Mouse (Mus musculus) stomach, embryonic 14.5 days (tissue): ENCODE data around the gene Fcrl6. TPM values are rescaled to one million over a fixed set of nuclear protein-coding genes. Genes with fewer than 3 reads are reported as not detected.

Experiments used
- ATAC-seq: fragments of 200-750 bp; cut with Nextera tagmentation; 2 replicates; pipeline ENCODE4 v1.8.0; 2017; ENCODE audit warnings: low read depth, moderate TSS enrichment; ENCODE audit not compliant: insufficient number of reproducible peaks, insufficient read depth, low FRiP score
- H3K27ac ChIP-seq: fragments of 300-500 bp; sonication (generic); 2 replicates; pipeline ENCODE4 v1.5.1; 2014; ENCODE audit warnings: mild to moderate bottlenecking, low read length, moderate library complexity, mixed read lengths
- H3K27me3 ChIP-seq: fragments of 300-500 bp; sonication (generic); 2 replicates; pipeline ENCODE4 v1.6.1; 2014; ENCODE audit warnings: low read length, control low read depth, mixed read lengths; ENCODE audit not compliant: control insufficient read depth, insufficient read depth
- H3K36me3 ChIP-seq: fragments of 300-500 bp; sonication (generic); 2 replicates; pipeline ENCODE4 v1.6.1; 2014; ENCODE audit warnings: mild to moderate bottlenecking, control low read depth, low read length, moderate library complexity, mixed read lengths; ENCODE audit not compliant: control insufficient read depth, insufficient read depth
- H3K4me1 ChIP-seq: fragments of 300-500 bp; sonication (generic); 2 replicates; pipeline ENCODE4 v1.6.1; 2014; ENCODE audit warnings: low read length, control low read depth, mixed read lengths; ENCODE audit not compliant: control insufficient read depth, insufficient read depth
- H3K4me2 ChIP-seq: fragments of 300-500 bp; sonication (generic); replicated peaks from 2 replicates; pipeline ENCODE4 v1.6.1; 2014; ENCODE audit warnings: low read depth, low read length, control low read depth
- H3K4me3 ChIP-seq: fragments of 300-500 bp; sonication (generic); 2 replicates; pipeline ENCODE4 v1.5.1; 2014; ENCODE audit warnings: low read depth, low read length, control low read depth
- H3K9ac ChIP-seq: fragments of 300-500 bp; sonication (generic); replicated peaks from 2 replicates; pipeline ENCODE4 v1.6.1; 2014; ENCODE audit warnings: low read depth, mild to moderate bottlenecking, control low read depth, low read length, moderate library complexity, mixed read lengths
- H3K9me3 ChIP-seq: fragments of 300-500 bp; sonication (generic); 2 replicates; pipeline ENCODE4 v1.6.1; 2016; ENCODE audit warnings: low read depth, low read length, control low read depth; ENCODE audit not compliant: control insufficient read depth
- WGBS: fragments of 180-500 bp; shearing (Covaris S2); extraction: QIAGEN DNeasy Blood & Tissue Kit; methylation state at CpG from one replicate; pipeline ENCODE4 v1.1.7; 2014; 5-methylcytosine and 5-hydroxymethylcytosine counted together
- polyA plus RNA-seq: library from polyadenylated mRNA; unstranded; fragments of >200 nt; fragmentation: Nextera tagmentation; extraction: Ambion mirVana; gene quantifications from 2 replicates; pipeline ENCODE4 v1.2.1, GENCODE M21; 2014

Gene Fcrl6
- polyA plus RNA-seq, 1 experiment from 2014 or later, result not detected

DNA sequence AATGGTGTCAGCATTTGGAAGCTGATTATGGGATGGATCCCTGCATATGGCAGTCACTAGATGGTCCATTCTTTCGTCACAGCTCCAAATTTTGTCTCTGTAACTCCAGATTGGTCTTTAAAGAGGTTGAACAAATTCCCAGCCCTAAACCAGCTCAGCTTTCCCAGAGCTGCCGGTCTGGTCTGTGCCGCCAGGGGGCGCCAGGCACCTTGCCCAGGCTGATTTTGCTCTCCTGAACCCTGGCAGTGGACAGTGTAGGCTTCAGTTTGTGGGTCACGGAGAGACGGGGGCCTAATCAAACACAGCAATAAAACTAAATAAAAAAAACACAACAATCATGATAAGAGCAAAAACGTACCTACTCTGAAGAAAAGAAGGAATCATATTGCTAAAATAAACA is 16.9 kb upstream of the Fcrl6 start:
- H3K27ac ChIP-seq, result no peak overlapping the region
- 0 out of 2 replicates have a peak, but pooled peaks cover 8% of the 10 kb centered on the region for H3K4me1 ChIP-seq
- no peak overlapping the region for H3K4me3 ChIP-seq
- no peaks in the 10 kb centered on the region for H3K36me3 ChIP-seq
- WGBS, result 17% methylated on average over 7 of the region's 7 CpGs
- no peaks in the 10 kb centered on the region for H3K9me3 ChIP-seq
- H3K9ac ChIP-seq, result no peak overlapping the region
- no peak for ATAC-seq
- H3K4me2 ChIP-seq, result no peak overlapping the region
- H3K27me3 ChIP-seq, result no peaks in the 10 kb centered on the region

DNA sequence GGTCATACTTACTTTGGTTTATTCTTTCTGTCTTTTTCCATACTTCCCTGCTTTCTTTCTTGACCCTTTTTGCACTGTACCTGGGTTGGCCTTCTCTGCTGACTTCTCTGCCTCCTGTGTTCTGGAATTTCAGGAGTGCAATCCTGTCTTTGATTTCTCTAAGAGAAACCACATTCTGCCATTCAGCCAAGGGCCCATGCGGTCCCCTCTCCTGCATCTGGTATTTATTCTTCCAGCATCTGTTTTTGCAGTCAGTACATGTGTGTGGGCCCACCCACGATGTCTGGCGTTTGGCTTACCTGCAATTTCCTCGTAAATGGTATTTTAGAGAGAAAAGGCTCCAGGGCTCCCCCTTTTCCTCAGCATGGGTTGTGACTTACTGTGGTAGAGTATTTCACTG is 15.8 kb upstream of the Fcrl6 start:
- no peaks in the 10 kb centered on the region for H3K27me3 ChIP-seq
- H3K36me3 ChIP-seq, result no peaks in the 10 kb centered on the region
- H3K9me3 ChIP-seq, result no peaks in the 10 kb centered on the region
- H3K4me2 ChIP-seq, result no peak overlapping the region
- no peak for ATAC-seq
- WGBS, result 73% methylated on average over 4 of the region's 4 CpGs
- no peak overlapping the region for H3K4me3 ChIP-seq
- H3K4me1 ChIP-seq, result 0 out of 2 replicates have a peak, but pooled peaks cover 8% of the 10 kb centered on the region
- no peak overlapping the region for H3K9ac ChIP-seq
- H3K27ac ChIP-seq, result no peak overlapping the region

DNA sequence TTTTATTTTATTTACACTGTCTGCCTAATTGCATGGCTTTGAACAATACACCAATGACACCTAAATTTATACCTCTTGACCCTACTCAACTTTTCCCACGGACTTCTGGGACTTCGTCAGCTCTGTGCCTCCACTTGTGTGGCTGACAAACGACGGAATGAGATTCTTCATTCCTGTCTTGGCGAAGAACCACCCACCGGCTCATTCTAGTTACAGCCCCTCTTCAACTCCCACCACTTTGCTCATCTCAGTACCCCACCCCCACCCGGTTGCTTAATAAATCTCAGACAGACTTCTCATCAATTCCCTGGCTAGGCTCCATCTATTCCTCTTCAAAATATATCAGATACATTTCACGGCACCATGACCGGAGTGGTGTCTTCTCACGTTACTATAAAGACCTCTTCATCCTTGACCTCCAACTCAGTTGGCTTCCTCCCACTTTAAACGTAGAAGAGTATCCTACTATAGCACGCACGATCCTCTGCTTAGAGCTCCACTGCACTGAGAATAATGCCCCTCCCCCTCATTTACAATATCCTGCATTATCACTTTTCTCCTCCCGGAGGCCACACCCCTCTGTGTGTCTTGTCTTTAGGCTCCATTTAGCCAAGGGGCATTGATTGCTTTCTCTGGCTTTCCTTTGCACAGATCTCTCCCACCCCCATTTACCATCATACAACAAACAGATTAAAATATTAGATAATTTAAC is 15.2 kb upstream of the Fcrl6 start:
- Histone ChIP-seq H3K9me3 (no peaks in the 10 kb centered on the region), H3K27ac (no peak overlapping the region), H3K4me1 (0 out of 2 replicates have a peak, but pooled peaks cover 8% of the 10 kb centered on the region), H3K9ac (no peak overlapping the region), H3K4me3 (peak overlapping the region; percentile 22; the same call in 1 of the 2 replicates), H3K4me2 (peak overlapping the region; percentile 55), H3K36me3 (no peaks in the 10 kb centered on the region), H3K27me3 (no peaks in the 10 kb centered on the region)
- 28% methylated on average over 14 of the region's 14 CpGs for WGBS
- ATAC-seq, result no peak

DNA sequence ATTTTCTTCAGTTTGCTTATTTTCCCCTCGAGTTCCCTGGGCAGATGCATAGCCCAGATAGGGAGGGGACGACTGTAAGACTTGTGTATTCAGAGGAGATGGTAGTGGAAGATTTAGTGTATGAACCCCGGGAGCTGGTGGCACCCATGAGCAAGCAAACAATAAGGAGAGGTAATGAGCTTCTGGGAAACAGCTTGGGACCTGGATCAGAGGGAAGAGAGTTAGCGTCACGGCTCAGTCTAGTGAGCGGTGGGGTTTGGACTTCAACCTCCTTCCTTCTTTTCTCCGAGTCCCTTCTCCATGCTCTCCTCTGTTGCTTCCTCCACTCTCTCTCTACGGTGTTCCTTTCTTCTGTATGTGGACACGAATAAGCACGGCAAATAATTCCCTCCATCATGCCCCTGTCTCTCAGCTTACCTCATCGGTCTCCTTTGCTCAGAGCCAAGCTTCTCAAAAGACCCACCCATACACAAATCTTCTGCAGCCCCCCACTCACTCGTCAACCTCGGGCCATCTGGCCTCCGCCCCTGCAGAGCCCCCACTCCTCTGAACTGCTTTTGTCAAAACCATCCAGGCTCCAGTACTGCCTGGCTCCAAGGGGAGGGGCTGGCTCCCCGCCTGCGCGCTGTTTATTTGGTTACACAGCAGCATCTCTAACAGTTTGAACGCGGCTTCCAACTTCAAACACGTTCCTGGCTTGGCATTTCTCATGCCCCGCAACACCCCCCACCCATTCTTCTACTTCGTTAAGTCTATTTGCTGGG is 14.4 kb upstream of the Fcrl6 start:
- no peak overlapping the region for H3K9ac ChIP-seq
- peak overlapping the region; percentile 55 for H3K4me2 ChIP-seq
- H3K36me3 ChIP-seq, result no peaks in the 10 kb centered on the region
- H3K9me3 ChIP-seq, result no peaks in the 10 kb centered on the region
- peak; percentile 51 for ATAC-seq
- 10% methylated on average over 22 of the region's 22 CpGs for WGBS
- H3K4me3 ChIP-seq, result peak overlapping the region; percentile 22; the same call in 1 of the 2 replicates
- H3K27ac ChIP-seq, result no peak overlapping the region
- H3K27me3 ChIP-seq, result no peaks in the 10 kb centered on the region
- H3K4me1 ChIP-seq, result 0 out of 2 replicates have a peak, but pooled peaks cover 8% of the 10 kb centered on the region

DNA sequence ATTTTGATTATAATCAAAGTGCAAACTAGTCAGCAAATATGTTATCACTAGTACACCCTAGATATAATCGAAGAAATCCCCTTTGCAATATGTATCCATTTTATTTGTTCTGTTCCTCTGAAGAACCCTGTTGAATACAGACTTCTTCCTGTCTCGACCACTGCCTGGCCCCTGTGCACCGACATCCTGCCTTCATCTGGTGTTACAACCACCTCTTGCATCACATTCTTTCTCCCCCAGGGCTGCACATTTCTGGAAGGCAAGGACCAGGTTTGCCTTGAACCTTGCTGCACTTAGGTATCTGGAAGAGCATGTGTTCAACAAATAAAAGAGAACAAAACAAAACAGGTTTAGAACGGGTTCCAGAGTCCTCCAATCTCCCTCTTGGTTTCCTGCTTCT is 13.1 kb upstream of the Fcrl6 start:
- no peak overlapping the region for H3K9ac ChIP-seq
- WGBS, result 60% methylated on average over 4 of the region's 4 CpGs
- H3K9me3 ChIP-seq, result no peaks in the 10 kb centered on the region
- H3K36me3 ChIP-seq, result no peaks in the 10 kb centered on the region
- no peak overlapping the region for H3K27ac ChIP-seq
- H3K27me3 ChIP-seq, result no peaks in the 10 kb centered on the region
- ATAC-seq, result no peak
- H3K4me2 ChIP-seq, result no peak overlapping the region
- H3K4me1 ChIP-seq, result 0 out of 2 replicates have a peak, but pooled peaks cover 8% of the 10 kb centered on the region
- H3K4me3 ChIP-seq, result no peak overlapping the region

DNA sequence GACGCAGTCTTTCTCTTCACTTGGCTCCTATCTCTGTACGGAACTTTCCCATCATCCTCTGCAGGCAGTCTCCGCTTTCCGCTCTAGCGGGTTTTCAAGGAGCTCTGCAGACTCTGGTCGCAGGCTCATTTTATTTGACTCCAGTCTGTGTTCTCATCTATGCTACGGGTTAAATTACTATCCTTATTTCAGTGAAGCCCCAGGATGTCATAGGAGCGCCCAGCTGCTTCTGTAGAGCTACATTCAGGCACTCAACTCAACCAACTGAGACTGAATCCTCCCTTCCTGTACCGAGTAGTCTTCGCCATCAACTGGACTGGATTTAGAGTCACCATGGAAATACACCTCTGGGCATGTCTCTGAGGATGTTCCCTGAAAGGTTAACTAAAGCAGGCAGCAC is 12.3 kb upstream of the Fcrl6 start:
- Histone ChIP-seq H3K4me1 (0 out of 2 replicates have a peak, but pooled peaks cover 8% of the 10 kb centered on the region), H3K27ac (no peak overlapping the region), H3K9me3 (no peaks in the 10 kb centered on the region), H3K9ac (no peak overlapping the region), H3K36me3 (no peaks in the 10 kb centered on the region), H3K4me3 (no peak overlapping the region), H3K27me3 (no peaks in the 10 kb centered on the region), H3K4me2 (no peak overlapping the region)
- ATAC-seq, result no peak
- 88% methylated on average over 10 of the region's 10 CpGs for WGBS

DNA sequence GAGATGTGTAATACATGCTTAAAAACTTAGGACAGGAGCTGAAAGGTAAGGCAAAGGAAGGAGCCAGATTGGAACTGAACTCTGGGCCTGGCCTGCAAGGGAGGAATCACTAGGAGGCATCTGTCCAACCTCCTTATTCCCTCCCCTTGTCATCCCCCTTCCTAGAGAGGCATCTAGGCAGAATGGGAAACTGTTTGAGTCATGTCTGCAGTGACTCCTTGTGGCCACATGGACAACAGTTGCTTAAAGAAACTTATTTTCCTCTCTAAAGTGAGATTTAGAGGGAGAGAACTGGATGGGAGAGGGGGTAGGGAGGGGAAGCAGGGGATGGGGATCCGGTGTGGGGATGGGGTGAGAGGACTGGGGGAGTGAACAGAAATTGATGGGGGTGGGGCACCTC is 10.4 kb upstream of the Fcrl6 start:
- ATAC-seq, result no peak
- 38% methylated on average over 1 of the region's 1 CpGs for WGBS
- H3K9me3 ChIP-seq, result no peaks in the 10 kb centered on the region
- no peak overlapping the region for H3K4me2 ChIP-seq
- no peaks in the 10 kb centered on the region for H3K27me3 ChIP-seq
- no peak overlapping the region for H3K9ac ChIP-seq
- H3K4me3 ChIP-seq, result no peak overlapping the region
- no peak overlapping the region for H3K27ac ChIP-seq
- 0 out of 2 replicates have a peak, but pooled peaks cover 8% of the 10 kb centered on the region for H3K4me1 ChIP-seq
- H3K36me3 ChIP-seq, result no peaks in the 10 kb centered on the region

DNA sequence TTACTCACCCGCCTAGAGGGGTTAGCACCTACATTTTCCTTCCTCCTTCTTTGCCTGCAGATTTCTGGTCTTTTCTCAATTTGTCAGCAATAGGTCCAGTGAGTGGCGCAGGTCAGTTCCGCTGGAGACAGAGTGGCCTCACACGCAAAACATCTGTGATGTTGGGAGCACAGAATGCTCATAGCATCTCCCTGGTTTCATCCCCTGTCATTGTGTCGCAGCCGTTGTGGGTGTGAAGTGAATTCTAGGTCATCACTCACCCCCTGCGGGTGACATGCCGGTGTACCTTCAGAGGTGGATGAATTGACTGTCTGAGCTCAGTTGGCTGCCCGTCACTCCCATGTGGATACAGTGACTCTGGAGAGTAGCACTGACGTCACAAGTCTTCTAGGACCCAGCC is 9.0 kb upstream of the Fcrl6 start:
- 69% methylated on average over 10 of the region's 10 CpGs for WGBS
- Histone ChIP-seq H3K27ac (no peak overlapping the region), H3K4me3 (no peak overlapping the region), H3K27me3 (no peaks in the 10 kb centered on the region), H3K9me3 (no peaks in the 10 kb centered on the region), H3K4me1 (no peaks in the 10 kb centered on the region), H3K4me2 (no peak overlapping the region), H3K9ac (no peak overlapping the region), H3K36me3 (no peaks in the 10 kb centered on the region)
- no peak for ATAC-seq
